Mouse (Mus musculus) frontal cortex, postnatal 25 days (tissue): ENCODE results near the gene Camta1.
A peak's percentile ranks its signal among the peaks of the same experiment; 100 is the strongest.
"Not testable (repeated sequence)": the region's sequence is repeated elsewhere in the genome, so short reads cannot be mapped to it uniquely, and the experiment has no call there.

Experiments
- DNase-seq, 2 experiments: peaks; one replicate each; pipeline ENCODE4 v3.0.0; 2022; ENCODE audit warnings: low spot score in 2 of 2

Camta1 gene

DNA sequence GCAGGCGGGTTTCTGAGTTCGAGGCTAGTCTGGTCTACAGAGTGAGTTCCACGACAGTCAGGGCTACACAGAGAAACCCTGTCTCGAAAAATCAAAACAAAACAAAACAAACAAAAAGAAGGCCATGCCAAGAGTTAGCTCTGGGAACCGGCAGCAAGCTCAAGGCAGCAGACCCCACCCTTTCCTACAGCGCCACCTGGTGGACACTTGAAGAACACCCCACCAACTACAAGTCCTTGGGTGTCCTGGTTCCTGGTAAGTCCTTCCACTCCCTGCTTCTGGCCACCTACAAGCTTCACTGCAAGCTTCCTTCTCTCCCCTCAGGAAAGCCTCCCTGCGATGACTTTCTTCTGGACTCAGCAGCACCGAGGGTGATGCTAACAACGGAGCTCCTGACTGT lies 960.0 kb downstream of the Camta1 start:
- DNase-seq, result peak; percentile 48 to 74

DNA sequence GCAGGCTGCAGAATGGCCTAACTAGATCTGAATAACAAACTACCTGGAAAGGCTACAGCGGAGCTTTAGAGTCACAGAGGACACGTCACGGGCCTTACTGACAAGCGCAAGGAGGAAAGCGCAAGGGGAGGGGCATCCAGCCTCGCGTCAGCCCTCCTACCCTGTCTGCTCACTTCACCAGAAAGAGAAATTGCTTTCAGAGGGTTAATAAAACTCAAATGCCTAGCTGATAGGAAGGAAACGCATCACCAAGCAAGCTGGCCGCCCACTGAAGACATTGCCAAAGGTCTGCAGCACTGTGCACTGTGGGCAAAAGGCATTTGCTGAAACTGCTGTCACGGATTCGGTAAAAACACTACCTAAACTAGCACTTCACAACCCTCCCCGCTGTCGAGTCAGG lies 961.2 kb downstream of the Camta1 start:
- DNase-seq, result no peak

DNA sequence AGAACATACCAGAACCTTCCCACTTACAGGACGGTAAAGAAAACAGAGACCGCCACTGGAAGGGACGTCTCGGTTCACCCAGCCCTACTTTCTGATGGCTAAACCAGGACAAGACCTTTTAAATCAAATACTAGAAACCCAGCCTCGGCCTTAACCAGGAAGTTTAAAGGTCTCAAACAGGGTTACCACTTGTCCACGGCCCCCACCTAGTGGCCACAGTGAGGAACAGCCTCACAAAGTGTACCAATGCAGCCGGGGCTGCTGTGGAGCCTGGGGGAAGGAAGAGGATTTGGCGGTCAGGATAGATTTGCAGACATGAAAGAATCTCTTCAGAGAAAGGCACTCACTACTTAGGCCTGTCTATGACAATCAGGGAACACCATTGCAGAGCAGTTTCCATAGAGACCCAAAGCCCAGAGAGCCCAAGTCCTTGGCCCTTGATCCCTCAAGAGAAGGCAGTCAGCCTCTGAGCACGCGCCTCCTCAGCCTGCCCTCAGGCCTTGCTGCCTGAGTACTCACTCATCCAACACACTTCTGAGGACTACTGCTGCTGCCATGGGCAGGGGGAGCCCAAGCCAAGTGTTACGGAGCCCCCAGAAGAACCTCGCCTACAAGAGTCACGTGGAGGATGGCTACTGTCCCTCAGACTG lies 962.8 kb downstream of the Camta1 start:
- peak in 1 of 2 experiments; percentile 45 for DNase-seq

DNA sequence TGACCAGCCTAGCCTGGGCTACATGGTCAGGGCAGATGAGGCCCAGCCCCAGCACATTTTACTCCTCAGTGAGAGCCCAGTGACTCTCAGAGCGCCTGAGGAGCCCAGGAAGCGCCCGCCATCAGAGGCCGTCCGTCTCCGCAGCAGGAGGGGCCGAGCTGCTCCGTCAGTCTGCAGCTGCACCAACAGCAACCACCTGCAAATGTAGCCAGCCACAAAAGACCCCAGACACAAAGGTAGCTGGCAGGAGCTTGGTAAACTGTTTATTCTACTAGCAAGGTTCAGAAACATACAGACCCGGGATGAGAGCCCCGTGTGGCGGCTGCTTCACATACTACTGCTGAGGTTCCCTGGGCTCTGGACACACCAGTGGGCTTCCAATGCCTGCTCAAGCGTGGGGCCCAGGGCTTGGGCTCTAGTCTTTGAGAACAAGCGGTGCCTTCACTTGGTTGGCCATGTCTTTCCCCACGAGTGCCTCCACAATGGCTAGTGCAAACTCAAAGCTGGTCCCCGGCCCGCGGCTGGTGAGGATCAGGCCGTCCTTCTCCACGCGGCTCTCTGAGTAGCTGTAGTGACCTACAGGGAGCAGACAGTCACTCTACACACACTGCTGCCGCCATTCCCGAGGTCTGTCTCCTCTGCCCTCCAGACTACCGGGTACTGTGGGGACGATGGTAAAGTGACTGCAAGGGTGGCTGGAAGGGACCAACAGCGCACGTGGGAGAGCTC lies 964.6 kb downstream of the Camta1 start:
- DNase-seq, result no peak

DNA sequence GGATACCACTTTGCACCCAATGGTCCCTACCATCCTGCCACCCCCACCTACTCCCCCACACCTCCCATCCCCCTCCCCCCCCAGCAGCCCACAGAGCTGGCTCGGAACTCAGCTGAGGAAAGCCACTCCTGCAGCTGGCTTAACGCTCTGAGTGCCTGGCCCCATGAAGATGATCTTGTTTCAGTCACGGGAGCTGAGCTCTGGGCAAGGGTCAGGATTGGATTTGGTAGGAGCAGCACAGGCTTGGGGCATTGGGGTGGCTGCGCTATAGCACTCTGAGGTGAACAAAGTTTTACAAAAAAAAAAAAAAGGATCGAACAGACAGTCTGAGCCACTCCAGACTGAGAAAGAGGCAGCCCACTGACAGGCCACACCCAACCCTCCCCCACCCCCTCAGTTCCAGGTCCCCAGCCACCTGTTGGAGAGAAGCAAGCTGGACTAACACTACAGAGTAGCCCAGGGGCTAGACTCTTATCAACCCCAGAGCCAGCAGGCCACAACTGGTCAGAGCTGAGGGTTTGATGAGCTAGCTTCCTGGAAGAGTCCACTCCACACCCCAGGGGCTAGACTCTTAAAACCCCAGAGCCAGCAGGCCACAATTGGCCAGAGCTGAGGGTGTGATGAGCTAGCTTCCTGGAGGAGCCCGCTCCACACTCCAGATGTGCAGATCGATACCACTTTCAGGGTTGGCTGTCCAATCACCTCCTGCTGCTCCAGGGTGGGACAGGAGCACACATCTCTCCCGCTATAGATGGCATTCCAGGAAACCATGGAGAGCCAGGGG lies 966.8 kb downstream of the Camta1 start:
- DNase-seq, result no peak

DNA sequence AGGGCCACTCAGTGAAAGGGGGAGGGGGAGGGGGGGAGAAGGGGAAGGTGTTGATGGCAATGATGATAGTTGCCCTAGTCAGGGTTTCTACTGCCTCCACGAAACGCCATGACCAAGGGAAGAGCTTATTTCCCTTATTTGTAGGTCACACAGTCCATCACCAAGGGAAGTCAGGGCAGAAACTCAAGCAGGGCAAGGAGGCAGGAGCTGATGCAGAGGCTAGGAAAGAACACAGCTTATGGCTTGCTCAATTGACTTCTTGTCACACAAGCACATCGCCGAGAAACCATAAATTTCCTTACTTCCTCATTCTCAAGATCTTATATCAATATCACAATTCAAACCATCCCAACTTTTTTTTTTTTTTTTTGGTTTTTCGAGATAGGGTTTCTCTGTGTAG lies 970.4 kb downstream of the Camta1 start:
- DNase-seq, result no peak

DNA sequence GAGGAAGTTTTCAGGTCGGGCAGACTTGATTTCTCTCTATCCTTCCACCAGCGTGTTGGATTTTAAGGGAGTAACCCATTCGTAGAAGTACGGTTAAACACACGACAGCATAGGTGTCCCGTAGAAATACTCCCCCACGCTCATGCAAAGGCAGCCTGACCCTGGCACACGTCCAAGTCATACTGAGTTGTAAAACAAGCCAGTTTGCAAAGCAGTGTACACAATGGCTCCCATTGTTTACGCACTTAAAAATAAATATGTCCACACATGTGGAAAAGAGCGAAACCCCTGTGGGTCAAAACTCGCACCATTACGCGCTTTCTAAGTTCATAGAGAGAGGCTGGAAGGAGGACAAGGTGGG lies 971.7 kb downstream of the Camta1 start:
- no peak for DNase-seq

DNA sequence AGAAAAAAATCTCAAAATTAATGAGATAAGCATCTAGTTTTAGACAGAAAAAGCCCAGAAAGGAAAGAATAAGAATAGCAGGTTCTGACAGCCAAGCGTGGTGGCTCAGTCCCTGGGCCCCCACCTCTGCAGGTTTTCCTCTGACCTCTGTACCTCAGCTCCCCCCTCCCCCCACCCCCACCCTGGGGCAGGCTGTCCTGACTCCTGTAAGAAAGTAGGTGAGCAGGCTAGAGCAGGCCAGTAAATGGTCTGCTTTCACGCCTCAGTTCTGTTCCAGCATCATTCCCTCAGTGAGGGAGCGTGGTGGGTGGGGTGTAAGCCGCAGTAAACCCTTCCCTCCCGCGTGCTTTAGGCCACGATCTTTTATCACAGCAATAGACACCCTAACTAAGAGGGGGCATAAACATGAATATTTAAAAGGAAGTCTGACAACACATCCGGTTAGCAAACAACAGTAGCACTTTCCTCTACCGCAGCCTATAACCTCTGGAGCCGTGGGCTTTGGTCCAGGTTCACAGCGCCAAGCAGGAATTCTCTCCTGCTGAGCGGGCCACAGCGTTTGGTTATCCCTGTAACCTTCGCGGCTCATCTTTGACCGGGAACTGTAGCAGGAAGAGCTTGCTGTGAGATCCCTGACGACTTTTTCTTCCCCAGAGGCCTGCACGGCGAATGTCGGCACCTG lies 972.3 kb downstream of the Camta1 start:
- no peak for DNase-seq

DNA sequence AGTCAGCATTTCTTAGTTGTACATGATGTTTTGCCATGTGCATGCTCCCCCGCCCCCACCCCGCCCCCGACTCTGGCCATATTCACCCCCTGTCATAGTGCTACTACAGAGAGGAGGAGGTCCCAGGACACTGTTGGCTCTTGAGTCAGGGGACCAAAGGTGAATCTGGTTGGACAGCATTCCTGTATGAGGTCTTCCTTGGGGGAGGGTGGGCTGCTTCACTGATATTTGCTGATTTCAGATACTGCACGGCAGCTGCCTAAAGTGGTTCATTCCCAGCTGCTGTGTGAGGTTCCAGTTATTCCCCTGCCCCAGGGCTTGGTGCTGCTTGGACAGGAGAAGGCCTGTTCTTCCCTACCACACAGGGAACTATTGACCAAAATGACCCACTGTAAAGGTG lies 973.2 kb downstream of the Camta1 start:
- no peak for DNase-seq

DNA sequence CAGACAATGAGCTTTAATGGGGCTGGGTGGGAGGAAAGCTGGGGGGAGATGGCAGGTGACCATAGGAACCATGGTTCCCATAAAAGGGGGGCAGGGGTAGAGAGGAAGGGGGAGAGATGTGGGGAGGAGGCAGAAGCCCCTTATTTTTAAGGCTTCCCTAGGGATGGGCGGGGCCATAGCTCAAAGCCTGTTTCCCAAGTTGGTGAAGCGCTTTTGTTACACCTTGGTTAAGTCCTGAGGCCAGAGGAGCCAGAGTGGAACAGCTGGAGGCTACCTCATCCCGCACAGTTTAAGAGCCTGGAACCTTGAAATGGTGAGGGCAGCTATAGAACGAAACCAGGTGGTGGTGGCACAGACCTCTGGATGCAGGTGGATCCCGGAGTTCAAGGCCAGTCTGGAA lies 973.8 kb downstream of the Camta1 start:
- DNase-seq, result no peak

DNA sequence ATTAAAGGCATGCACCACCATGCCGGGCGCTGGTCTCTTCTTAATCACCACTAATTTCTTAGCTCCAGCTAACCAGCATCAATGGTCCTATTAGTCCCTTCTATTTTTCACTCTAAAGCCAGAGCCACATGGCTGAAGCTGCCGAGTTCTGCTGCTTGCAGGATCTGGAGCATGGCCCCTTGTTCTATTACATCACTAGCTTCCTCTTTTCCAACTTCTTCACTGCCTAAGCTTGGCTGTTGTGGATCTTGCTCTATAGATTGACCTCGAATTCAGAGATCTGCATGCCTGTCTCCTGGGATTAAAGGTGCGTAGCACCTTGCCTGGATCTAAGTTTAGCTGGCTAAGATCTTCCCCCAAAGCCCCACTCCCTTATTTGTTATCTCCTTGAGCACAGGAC lies 979.0 kb downstream of the Camta1 start:
- no peak for DNase-seq

DNA sequence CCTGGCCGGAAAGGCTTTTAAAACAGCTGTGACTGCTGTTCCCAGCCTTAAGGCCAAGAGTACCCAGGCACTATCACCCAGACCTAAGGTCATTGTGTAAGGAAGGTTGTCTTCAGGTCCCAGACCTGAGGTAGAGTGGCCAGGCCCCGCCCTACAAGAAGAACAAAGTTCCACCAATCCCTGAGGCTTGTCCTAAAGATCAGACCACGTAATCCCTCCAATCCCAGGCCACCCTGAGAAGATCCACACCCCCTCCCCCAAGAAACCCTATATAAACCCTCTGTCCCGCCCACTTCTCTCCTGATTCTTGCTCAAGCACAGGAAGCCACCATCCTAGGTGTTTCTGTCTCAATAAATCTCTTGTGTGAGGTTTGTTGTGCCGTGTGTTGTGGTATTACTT lies 981.3 kb downstream of the Camta1 start:
- no peak for DNase-seq

DNA sequence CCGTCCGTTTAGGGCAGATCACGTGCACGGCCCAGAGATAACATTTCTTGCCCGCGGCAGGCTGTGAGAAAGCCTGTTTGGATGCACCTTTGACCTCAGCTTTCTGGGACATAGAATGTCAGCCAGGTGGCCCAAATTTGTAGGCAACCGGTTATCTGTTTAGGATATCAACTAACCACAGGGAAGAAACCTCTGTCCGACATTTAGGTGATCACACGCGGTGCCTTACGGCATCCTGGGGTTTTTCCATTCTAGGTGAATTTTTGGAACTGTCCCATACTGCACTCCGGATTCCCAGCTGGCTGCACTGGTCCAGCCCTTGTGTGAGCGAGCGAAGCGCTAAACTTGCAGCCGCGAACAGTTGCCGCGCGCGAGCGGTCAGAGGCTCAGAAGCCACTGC lies 982.0 kb downstream of the Camta1 start:
- no peak for DNase-seq

DNA sequence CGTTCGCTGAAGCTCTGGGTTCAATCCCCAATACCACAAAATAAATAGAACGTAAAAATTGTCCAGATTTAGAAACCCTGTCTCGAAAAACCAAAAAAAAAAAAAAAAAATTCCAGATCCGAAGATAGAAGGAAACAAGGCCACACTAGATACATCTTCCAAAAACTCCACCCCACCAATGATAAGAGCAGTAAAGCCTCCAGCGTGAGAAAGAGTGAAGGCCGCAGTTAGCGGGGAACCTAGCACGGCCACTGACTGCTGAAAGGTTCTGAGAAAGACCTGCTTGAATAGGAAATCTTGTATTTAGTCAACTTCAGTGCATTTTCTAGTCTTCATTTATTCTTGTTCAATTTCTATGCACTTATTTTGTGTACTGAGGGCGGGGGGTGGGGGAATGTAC lies 986.3 kb downstream of the Camta1 start:
- DNase-seq, result no peak

DNA sequence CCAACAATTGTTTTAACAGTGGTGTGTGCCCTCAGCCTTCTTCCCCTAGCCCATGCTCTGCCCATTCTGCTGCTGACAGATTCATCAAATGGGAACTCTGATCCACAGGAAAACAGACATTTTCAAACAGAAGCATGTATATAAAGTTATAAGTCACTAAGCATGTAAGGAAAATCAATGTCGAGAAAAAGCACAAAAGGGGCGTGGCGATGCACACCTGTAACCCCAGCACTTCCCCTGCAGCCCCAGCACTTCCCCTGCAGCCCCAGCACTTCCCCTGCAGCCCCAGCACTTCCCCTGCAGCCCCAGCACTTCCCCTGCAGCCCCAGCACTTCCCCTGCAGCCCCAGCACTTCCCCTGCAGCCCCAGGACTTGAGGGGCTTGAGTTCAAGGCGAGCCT lies 987.3 kb downstream of the Camta1 start:
- DNase-seq, result not testable (repeated sequence)

DNA sequence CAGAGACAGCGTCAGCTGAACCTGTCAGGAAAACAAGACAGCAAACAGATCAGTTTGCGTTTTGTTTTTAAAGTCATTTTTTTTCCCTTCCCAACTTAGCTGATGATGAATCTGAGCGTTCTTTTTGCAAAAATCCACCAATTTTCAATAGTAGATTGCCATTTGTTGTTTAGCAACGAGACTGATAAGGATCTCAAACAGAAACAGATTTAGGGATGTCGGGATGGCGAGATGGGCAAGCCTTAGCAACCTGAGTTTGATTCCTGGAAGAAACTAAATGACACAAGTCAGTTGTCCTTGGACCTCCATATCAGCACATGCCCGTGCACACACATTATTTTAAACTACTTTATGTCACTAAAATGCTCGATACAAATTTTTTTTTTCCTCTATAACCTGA lies 989.0 kb downstream of the Camta1 start:
- no peak for DNase-seq

DNA sequence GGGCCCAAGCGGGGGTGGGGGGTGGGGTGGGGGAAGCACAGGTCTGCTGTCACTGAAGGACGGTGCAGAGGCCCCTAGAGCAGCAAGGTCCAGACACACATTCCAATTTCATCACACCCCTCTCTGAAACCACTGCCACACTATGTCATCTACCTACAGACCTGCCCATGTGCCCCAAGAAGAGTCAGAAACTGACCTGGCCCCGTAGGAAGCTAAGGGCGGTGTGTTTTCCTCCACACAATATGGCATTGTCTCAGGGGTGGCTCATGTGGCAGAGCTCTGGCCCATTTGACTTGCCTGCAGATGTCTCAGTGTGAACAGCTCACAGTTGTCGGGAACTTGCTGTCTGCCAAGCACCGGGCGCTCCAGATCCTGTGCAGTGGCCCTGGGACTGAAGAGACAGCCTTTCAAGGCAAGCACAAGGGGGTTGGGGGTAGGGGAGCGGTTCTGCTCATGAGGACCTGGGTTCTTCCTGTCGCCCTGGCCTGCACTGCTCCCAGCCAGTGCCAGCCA lies 989.5 kb downstream of the Camta1 start:
- DNase-seq, result no peak

DNA sequence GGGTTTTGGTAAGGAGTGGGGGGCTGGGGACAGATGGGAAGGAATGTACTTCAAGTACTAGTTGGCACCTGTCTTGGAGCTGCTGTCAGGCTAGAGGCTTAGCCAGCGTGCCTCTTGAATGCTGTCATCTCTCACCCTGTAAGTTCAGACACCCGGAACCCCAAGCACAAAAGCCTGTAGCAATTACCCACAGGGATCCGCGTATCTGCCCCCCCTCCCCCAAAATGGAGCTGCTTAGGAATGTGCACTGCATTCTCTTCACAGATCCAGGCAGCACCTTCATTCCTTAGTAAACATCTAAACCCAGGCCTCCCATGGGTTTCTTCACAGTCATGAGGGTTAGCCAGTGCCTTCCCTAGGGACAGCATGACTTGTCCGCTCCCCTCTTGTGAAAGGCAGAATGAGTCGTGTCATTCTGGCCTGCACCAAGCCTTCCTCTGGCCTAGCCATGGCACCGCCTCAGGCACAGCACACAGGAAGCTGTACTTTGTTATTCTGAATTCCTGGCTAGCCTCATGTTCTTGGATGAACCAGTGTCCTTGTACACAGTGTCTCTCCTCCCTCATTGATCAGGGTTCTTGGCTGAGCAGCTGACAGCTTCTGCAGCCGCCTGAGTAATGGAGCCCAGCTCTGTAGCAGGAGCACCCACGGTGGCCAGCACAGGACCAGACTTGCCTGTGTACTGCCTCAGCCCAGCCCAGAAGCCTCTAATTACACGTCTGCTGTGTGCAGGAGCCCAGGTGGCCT lies 990.1 kb downstream of the Camta1 start:
- no peak for DNase-seq

DNA sequence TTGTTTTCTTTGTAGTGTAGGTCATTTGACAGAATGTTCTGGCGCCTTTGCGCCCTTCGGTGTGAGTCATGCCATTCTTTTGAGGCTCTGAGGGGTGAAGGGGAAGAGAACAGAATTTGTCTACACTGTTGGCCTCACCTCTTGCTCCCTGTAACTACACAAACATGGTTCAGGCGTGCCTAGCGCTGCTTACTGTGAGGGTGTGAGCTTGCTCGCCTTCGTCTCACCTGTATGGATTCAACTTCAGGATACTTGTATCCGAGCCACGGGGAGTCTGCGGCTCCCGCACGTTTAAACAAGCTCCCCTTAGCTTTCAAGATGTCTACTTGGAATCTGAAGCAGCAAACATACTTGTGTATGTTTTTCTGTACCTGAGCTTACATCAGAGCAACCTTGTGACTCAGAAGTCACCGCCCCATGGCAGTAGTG lies 990.7 kb downstream of the Camta1 start:
- no peak for DNase-seq

DNA sequence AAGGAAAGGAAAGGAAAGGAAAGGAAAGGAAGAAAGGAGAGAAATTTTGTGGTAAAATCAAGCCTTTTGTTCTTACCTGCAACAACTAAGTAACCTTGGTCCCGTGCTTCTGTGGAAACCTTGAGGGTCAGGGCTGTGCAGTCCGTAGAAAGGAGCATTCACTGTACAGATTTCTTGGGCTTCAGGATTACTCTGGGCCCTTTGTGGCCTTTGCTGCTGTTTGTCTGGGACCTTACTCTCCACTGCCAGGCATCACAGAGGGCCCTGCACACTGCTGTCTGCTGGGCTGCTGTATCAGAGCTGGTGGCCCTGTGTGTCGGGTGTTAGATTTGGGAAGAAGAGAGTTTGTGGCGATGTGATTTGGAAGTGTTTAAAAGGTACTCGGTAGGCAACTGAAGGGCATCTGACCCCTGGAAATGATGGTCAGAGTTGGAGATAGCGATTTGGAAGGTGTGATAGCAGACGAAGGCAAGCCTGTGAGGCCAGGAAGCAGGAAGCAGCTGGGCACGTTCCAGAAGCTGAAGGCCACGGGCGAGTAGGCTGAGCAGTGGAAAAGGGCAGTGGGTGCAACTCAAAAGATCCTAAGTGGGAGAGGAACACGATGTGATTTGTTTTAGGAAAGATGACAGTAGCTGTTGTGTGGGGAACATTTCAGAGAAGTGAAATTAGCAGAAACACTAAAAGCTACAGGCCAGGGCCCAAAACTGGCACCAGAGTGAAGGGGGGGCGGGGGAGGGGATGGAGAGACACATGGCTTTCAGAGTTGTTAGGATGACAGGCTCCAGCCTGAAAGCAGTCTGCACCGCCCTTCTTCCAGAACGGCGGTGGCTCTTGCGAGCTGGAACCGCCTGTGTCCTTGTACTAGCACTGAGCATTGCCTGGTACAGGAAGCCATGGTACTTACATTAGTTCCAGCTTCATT lies 992.1 kb downstream of the Camta1 start:
- no peak for DNase-seq
